Mouse (Mus musculus) T-cell, adult 2 months (primary cell): ENCODE data around the gene Vmn2r6.
"Not testable (repeated sequence)": the region's sequence is repeated elsewhere in the genome, so short reads cannot be mapped to it uniquely, and the experiment has no call there.

Source experiments
- DNase-seq: peaks from one replicate; pipeline ENCODE4 v3.0.0; 2022; ENCODE audit warnings: low spot score

Gene Vmn2r6

GRCm38 (mm10) chr3:64565730-64566129 lies at the start of gene Vmn2r6:
Vmn2r6 (minus strand) TSS chr3:64565830.
- DNase-seq = not testable (repeated sequence)

- DNase-seq = no peak
Observed at GRCm38 (mm10) chr3:64587618-64588017, 22.0 kb upstream of the Vmn2r6 start.

GRCm38 (mm10) chr3:64568793-64569192 lies 3.2 kb upstream of the Vmn2r6 start:
- DNase-seq = not testable (repeated sequence)

GRCm38 (mm10) chr3:64523585-64523984 lies 42.0 kb downstream of the Vmn2r6 start:
- DNase-seq = not testable (repeated sequence)

GRCm38 (mm10) chr3:64509742-64510141 lies 55.9 kb downstream of the Vmn2r6 start, which contains the start of gene Vmn2r5:
Vmn2r5 (minus strand) TSS chr3:64509842.
- not testable (repeated sequence) for DNase-seq
